In genomic region chr17:11820757-11821156, GRCm38 (mm10) we compare ENCODE assay signal across 27 mouse cellular contexts.
"Had no signal": no experiment of that assay in that cellular context is flagged by ENCODE, and none has a peak within 500 bp of the region (broad histone marks: within the 10 kb centered on the region; RNA-seq: fewer than 3 reads in every experiment).

No protein-coding gene starts in this region.

- H3K4me2 ChIP-seq: heart, embryonic 12.5 days; hindbrain, embryonic 12.5 days; hindbrain, embryonic 14.5 days; intestine, embryonic 15.5 days; limb, embryonic 12.5 days; liver, embryonic 11.5 days; liver, embryonic 13.5 days; liver, embryonic 15.5 days had no signal

- H3K27me3 ChIP-seq: heart, embryonic 12.5 days; hindbrain, embryonic 12.5 days; intestine, embryonic 15.5 days; limb, embryonic 12.5 days; liver, embryonic 13.5 days; liver, embryonic 15.5 days had no signal

- H3K4me3 ChIP-seq: gastrocnemius, adult 2 months; heart, adult 2 months; heart, embryonic 10.5 days; heart, embryonic 12.5 days; hindbrain, embryonic 10.5 days; hindbrain, embryonic 12.5 days; intestine, embryonic 15.5 days; left cerebral cortex, adult 2 months; limb, embryonic 10.5 days; limb, embryonic 12.5 days; liver, embryonic 13.5 days; liver, embryonic 15.5 days had no signal

- H3K4me1 ChIP-seq: heart, embryonic 10.5 days; heart, embryonic 12.5 days; intestine, embryonic 15.5 days; limb, embryonic 10.5 days; limb, embryonic 12.5 days; liver, embryonic 13.5 days; liver, embryonic 15.5 days had no signal

- H3K9me3 ChIP-seq: hindbrain, embryonic 12.5 days; intestine, embryonic 15.5 days; limb, embryonic 10.5 days; liver, embryonic 13.5 days; liver, embryonic 15.5 days had no signal

- DNase-seq: gastrocnemius, adult 2 months; gastrocnemius, postnatal 10 days; gastrocnemius, postnatal 25 days; heart, adult 2 months; heart, postnatal 10 days; heart, postnatal 4 days; kidney, adult 18-20 months; kidney, adult 8-10 months; kidney, postnatal 10 days; kidney, postnatal 25 days; kidney, postnatal 4 days; liver; liver, embryonic 13.5 days had no signal

- ATAC-seq: hindbrain, embryonic 16.5 days; inflammation-experienced regulatory T-cells, adult 6 months; intestine, embryonic 15.5 days; intestine, postnatal 0 days had no signal

- H3K36me3 ChIP-seq: heart, embryonic 10.5 days; heart, embryonic 12.5 days; hindbrain, embryonic 10.5 days; hindbrain, embryonic 12.5 days; intestine, embryonic 15.5 days; limb, embryonic 10.5 days; limb, embryonic 12.5 days; liver, embryonic 13.5 days; liver, embryonic 15.5 days had no signal

- H3K27ac ChIP-seq: gastrocnemius, adult 2 months; heart, adult 2 months; heart, embryonic 10.5 days; hindbrain, embryonic 10.5 days; hindbrain, embryonic 12.5 days; hindbrain, embryonic 14.5 days; intestine, embryonic 15.5 days; left cerebral cortex, adult 2 months; limb, embryonic 10.5 days; limb, embryonic 12.5 days; liver, embryonic 13.5 days; liver, embryonic 15.5 days had no signal

- H3K9ac ChIP-seq: heart, embryonic 12.5 days; hindbrain, embryonic 12.5 days; hindbrain, embryonic 14.5 days; intestine, embryonic 15.5 days; limb, embryonic 12.5 days; liver, embryonic 13.5 days; liver, embryonic 15.5 days had no signal
